Mouse (Mus musculus) heart, embryonic 13.5 days (tissue): ENCODE results near the gene Fes. TPM values are rescaled to one million over a fixed set of nuclear protein-coding genes. Genes with fewer than 3 reads are reported as not detected.
A peak's percentile ranks its signal among the peaks of the same experiment; 100 is the strongest.

ENCODE experiments used
- ATAC-seq: fragments of 200-750 bp; cut with Nextera tagmentation; 2 replicates; pipeline ENCODE4 v1.8.0; 2017; ENCODE audit warnings: moderate TSS enrichment; ENCODE audit not compliant: insufficient number of reproducible peaks, low FRiP score, low TSS enrichment; ENCODE audit errors: extremely low read depth
- H3K27ac ChIP-seq: fragments of 300-500 bp; sonication (generic); replicated peaks from 2 replicates; pipeline ENCODE4 v1.5.1; 2015; ENCODE audit warnings: moderate library complexity, mild to moderate bottlenecking, inconsistent platforms
- H3K27me3 ChIP-seq: fragments of 300-500 bp; sonication (generic); replicated peaks from 2 replicates; pipeline ENCODE4 v1.6.1; 2015; ENCODE audit warnings: mild to moderate bottlenecking, inconsistent platforms
- H3K36me3 ChIP-seq: fragments of 300-500 bp; sonication (generic); 2 replicates; pipeline ENCODE4 v1.6.1; 2015; ENCODE audit warnings: mild to moderate bottlenecking, inconsistent platforms
- H3K4me1 ChIP-seq: fragments of 300-500 bp; sonication (generic); 2 replicates; pipeline ENCODE4 v1.6.1; 2015; ENCODE audit warnings: inconsistent platforms
- H3K4me2 ChIP-seq: fragments of 300-500 bp; sonication (generic); 2 replicates; pipeline ENCODE4 v1.6.1; 2015; ENCODE audit warnings: inconsistent platforms, mild to moderate bottlenecking, moderate library complexity
- H3K4me3 ChIP-seq: fragments of 300-500 bp; sonication (generic); 2 replicates; pipeline ENCODE4 v1.5.1; 2015; ENCODE audit warnings: moderate library complexity, mild to moderate bottlenecking, inconsistent platforms
- H3K9ac ChIP-seq: fragments of 300-500 bp; sonication (generic); 2 replicates; pipeline ENCODE4 v1.6.1; 2015; ENCODE audit warnings: inconsistent platforms, mild to moderate bottlenecking, moderate library complexity
- H3K9me3 ChIP-seq: fragments of 300-500 bp; sonication (generic); 2 replicates; pipeline ENCODE4 v1.6.1; 2016; ENCODE audit warnings: inconsistent platforms
- WGBS: fragments of 180-500 bp; shearing (Covaris S2); methylation state at CpG from one replicate; pipeline ENCODE4 v1.1.7; 2015; ENCODE audit warnings: mixed read lengths; 5-methylcytosine and 5-hydroxymethylcytosine counted together
- polyA plus RNA-seq: library from polyadenylated mRNA; unstranded; fragments of >200 nt; fragmentation: Nextera tagmentation; extraction: Ambion mirVana; gene quantifications from 2 replicates; pipeline ENCODE4 v1.2.1, GENCODE M21; 2015

Gene Fes
- polyA plus RNA-seq, result 10.7 and 10.8 TPM in 2 replicates

DNA sequence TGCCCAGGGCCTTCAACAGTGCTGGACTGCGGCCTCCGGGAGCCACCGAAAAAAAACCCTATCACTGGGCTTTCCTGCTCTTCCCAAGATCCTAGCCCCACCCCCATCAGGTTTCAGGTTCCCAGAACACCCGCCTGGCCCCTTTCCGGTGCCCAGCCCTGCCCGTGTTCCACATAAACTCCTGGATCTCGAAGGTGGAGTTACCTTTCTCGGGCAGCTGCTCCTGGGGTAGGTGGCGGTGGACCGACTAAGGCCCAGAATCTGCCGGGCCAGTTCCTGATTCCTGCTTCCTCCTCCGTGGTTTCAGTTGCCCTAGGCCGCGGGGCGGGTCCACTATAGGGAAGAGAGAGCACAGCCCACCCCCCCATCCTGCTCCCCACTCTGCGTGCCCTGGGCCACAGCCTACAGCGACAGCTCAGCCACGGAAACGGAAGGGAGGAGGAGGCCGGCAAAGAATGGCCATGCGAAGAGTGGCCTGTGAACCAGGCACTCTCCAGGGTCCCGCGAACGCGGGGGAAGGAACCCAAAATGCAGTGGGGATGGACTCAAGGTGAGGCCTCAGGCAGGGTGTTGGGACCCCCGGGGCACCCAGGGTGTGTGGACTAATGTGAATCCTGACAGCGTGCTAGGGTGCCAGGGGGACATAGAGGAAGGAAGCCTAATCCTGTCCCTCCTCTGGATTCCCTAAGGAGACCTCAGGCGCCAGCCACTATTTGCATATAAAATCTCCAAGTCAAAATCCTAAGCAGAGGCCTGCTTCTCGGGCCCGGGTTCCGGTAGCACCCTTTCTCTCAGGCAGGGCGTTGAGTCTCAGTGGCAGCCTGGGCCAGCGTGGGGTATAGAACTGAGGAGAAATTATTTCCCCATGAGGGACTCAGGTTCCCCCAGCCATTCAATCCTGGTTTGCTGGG is at the start of gene Fes:
Fes (minus strand) TSS at position 314 of the 911 bp plus-strand sequence.
- Histone ChIP-seq H3K27ac (peak within 1 kb of the TSS; percentile 82), H3K4me3 (peak within 1 kb of the TSS; percentile 50), H3K9me3 (no peaks in the 10 kb centered on the region), H3K9ac (peak within 1 kb of the TSS; percentile 83), H3K4me1 (peaks cover 27% of the 10 kb centered on the region), H3K36me3 (peaks cover 43% of the 10 kb centered on the region), H3K27me3 (peaks cover 6% of the 10 kb centered on the region; the same call in 1 of the 2 replicates), H3K4me2 (peak within 1 kb of the TSS; percentile 66)
- no peak for ATAC-seq
- 11% methylated on average over 32 of the region's 33 CpGs for WGBS

DNA sequence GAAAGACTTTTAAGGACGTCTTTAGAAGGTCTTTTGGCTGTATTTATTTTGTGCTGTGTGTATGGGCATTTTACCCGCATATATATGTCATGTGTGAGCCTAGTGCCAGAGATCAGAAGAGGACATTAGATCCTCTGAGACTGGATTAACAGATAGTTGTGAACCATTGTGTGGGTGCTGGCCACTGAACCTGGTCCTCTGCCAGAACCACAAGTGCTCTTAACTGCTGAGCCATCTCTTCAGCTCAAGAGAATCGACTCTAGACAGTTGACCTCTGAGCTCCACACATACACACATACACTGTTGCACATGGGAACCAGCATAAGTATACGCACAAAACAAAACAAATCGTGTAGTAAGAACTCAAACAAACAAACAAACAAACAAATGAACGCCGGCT is 48.8 kb upstream of the Fes start:
- Histone ChIP-seq H3K36me3 (no peaks in the 10 kb centered on the region), H3K27me3 (no peaks in the 10 kb centered on the region), H3K9ac (no peak overlapping the region), H3K4me3 (no peak overlapping the region), H3K27ac (no peak overlapping the region), H3K9me3 (no peaks in the 10 kb centered on the region), H3K4me1 (peaks cover 53% of the 10 kb centered on the region), H3K4me2 (no peak overlapping the region)
- no peak for ATAC-seq
- WGBS, result 77% methylated on average over 7 of the region's 7 CpGs

DNA sequence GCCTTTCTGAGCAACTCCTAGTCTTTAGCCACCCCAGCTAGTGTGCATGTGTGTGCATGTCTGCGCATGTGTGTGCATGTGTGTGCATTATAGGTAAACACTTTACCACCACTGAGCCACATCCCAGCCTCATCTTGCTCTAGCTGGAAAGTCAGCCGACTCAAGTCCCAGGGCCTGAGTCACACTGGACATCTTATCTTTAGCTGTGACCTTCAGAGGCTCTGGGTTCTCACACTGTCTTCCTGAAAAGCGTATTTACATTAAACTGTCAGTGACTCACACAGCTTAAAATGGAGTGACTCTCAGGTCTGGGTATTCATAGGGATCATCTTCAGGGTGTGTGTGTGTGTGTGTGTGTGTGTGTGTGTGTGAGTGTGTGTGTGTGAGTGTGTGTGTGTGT is 47.8 kb upstream of the Fes start:
- Histone ChIP-seq H3K27ac (peak overlapping the region; percentile 56; the same call in 1 of the 2 replicates), H3K9me3 (no peaks in the 10 kb centered on the region), H3K4me1 (peaks cover 48% of the 10 kb centered on the region), H3K36me3 (no peaks in the 10 kb centered on the region), H3K9ac (no peak overlapping the region), H3K4me2 (no peak overlapping the region), H3K4me3 (no peak overlapping the region), H3K27me3 (no peaks in the 10 kb centered on the region)
- ATAC-seq, result no peak
- 40% methylated on average over 3 of the region's 3 CpGs for WGBS

DNA sequence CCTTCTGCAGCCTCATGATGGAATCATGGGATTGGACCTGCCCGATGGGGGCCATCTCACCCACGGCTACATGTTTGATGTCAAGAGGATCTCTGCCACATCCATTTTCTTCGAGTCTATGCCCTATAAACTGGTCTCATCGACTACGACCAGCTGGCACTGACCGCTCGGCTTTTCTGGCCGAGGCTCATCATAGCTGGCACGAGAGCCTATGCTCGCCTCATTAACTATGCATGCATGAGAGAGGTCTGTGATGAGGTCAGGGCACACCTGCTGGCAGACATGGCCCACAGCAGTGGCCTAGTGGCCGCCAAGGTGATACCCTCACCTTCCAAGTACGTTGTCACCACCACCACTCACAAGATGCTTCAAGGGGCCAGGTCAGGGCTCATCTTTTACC is 41.9 kb upstream of the Fes start:
- Histone ChIP-seq H3K9me3 (no peaks in the 10 kb centered on the region), H3K4me1 (peaks cover 12% of the 10 kb centered on the region), H3K4me3 (no peak overlapping the region), H3K27ac (no peak overlapping the region), H3K9ac (no peak overlapping the region), H3K4me2 (no peak overlapping the region), H3K27me3 (no peaks in the 10 kb centered on the region), H3K36me3 (no peaks in the 10 kb centered on the region)
- 87% methylated on average over 12 of the region's 12 CpGs for WGBS
- ATAC-seq, result no peak

DNA sequence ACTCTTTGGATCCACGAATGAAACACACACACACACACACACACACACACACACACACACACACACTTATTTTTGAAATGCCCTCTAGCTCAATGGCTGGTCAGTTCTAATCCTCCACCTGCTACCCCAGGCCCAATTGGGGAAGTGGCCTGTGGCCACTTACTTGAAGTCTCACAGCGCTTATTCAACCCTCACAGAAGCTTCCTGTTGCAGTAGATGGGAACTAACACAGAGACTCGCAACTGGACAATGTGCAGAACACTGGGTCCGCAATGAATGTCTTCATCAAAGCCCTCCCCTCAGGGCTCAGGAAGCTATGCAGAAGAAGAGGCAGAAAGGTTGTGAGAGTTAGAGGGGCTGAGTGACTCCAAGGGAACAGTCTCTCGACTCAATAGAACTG is 40.0 kb upstream of the Fes start:
- Histone ChIP-seq H3K4me1 (peaks cover 8% of the 10 kb centered on the region), H3K9ac (no peak overlapping the region), H3K36me3 (no peaks in the 10 kb centered on the region), H3K9me3 (no peaks in the 10 kb centered on the region), H3K27me3 (no peaks in the 10 kb centered on the region), H3K4me3 (no peak overlapping the region), H3K4me2 (no peak overlapping the region), H3K27ac (no peak overlapping the region)
- no peak for ATAC-seq
- 74% methylated on average over 5 of the region's 5 CpGs for WGBS

DNA sequence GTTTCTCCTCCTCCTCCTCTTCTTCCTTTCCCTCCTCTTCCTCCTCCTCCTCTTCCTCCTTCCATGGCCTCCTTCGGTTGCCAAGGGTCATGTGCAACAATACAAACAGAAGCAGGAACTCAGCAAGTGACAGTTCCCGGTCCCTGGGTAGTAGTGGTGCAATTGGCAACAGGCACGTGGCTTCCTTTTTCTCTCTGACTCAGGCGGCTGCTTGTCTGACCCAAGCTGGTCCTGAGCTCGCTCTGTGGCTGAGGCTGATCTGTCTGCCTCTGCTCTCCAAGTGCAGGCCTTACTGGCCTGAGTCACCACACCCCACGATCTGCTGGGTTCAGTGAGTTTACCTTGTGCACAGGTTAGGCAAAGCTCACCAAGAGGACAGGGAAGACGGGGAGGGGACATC is 38.6 kb upstream of the Fes start:
- H3K36me3 ChIP-seq, result no peaks in the 10 kb centered on the region
- H3K9ac ChIP-seq, result no peak overlapping the region
- peak overlapping the region; percentile 20; the same call in 1 of the 2 replicates for H3K27ac ChIP-seq
- no peak overlapping the region for H3K4me2 ChIP-seq
- WGBS, result 74% methylated on average over 7 of the region's 7 CpGs
- H3K4me3 ChIP-seq, result no peak overlapping the region
- peaks cover 13% of the 10 kb centered on the region for H3K4me1 ChIP-seq
- no peaks in the 10 kb centered on the region for H3K27me3 ChIP-seq
- no peak for ATAC-seq
- H3K9me3 ChIP-seq, result no peaks in the 10 kb centered on the region

DNA sequence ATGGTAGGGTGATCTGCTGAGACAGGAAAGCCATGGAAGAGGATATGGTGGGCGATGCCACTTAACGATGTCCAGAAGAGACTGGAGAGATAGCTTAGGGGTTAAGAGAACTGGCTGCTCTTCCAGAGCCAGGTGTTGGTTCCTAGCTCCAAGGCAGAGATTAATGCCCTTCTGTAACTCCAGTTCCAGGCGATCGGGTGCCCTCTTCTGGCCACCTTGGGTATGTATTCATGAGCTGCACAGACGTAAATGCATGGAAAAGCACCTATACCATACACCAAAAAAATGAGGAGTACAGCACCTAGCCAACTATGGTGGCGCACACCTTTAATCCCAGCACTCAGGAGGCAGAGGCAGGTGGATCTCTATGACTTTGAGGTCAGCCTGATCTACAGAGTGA is 37.0 kb upstream of the Fes start:
- no peaks in the 10 kb centered on the region for H3K36me3 ChIP-seq
- no peak overlapping the region for H3K9ac ChIP-seq
- H3K27me3 ChIP-seq, result no peaks in the 10 kb centered on the region
- no peak for ATAC-seq
- H3K9me3 ChIP-seq, result no peaks in the 10 kb centered on the region
- no peak overlapping the region for H3K4me2 ChIP-seq
- no peak overlapping the region for H3K27ac ChIP-seq
- whole genome bisulfite sequencing, result 79% methylated on average over 6 of the region's 6 CpGs
- H3K4me1 ChIP-seq, result peaks cover 19% of the 10 kb centered on the region
- H3K4me3 ChIP-seq, result no peak overlapping the region

DNA sequence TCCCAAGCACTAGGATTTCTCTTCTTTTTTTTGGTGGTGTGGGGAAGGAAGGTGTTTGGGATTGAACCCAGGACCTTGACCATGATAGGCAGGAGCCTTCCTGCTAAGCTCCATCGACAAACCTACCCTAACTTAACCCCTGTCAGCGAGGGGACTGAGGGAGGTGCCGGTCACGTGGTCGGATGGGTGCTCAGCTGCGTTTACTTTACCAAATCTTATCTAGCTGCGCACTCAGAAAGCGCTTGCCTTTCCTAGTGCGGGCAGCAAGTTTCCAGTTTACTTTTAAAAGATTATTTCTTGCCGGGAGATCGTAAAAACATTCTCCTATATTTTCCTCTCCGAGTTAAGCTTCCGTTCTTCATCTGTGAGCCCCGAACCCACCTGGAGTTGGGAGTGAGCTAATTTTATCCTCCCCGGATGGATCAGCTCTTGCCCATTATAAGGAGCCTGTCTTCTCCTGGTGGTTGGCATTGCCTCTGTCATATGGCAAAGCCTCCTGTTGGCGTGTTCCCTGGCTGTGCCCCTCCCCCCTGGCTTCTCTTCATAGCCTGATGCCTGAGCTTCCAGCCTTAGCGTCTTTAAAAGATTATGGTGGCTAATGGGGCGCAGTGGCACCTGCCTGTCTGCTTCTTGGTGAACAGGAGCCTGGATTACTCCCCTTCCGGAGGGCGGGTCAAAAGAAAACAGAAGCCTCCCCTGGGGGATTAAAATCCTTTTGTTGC is 35.2 kb upstream of the Fes start:
- no peak overlapping the region for H3K27ac ChIP-seq
- H3K9me3 ChIP-seq, result no peaks in the 10 kb centered on the region
- peak overlapping the region; percentile 36 for H3K4me3 ChIP-seq
- peak overlapping the region; percentile 67 for H3K4me2 ChIP-seq
- 9% methylated on average over 20 of the region's 20 CpGs for WGBS
- ATAC-seq, result no peak
- no peaks in the 10 kb centered on the region for H3K27me3 ChIP-seq
- no peaks in the 10 kb centered on the region for H3K36me3 ChIP-seq
- peaks cover 22% of the 10 kb centered on the region for H3K4me1 ChIP-seq
- peak overlapping the region; percentile 67 for H3K9ac ChIP-seq

DNA sequence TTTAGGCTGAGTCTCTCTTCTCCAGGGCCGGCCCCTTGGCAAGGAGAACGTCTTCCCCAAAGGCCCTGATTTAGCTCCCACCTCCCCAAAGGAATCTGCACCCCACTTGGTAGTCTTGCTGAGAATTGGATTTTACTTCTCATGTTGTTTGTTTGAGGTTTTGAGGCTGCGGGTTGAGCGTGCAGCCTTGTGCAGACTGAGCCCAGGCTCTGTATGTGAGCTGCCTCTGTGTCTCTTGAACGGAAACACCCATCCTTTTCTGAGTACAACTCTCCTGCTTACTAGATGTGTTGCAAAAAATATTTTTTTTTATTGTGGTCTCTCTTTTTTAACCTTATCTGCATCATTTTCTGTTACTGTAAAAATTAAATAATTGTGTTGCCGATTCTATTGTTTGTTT is 33.8 kb upstream of the Fes start:
- no peak overlapping the region for H3K27ac ChIP-seq
- H3K9me3 ChIP-seq, result no peaks in the 10 kb centered on the region
- H3K36me3 ChIP-seq, result no peaks in the 10 kb centered on the region
- H3K4me2 ChIP-seq, result no peak overlapping the region
- ATAC-seq, result no peak
- no peak overlapping the region for H3K4me3 ChIP-seq
- H3K27me3 ChIP-seq, result no peaks in the 10 kb centered on the region
- WGBS, result 90% methylated on average over 6 of the region's 6 CpGs
- peaks cover 22% of the 10 kb centered on the region for H3K4me1 ChIP-seq
- no peak overlapping the region for H3K9ac ChIP-seq

DNA sequence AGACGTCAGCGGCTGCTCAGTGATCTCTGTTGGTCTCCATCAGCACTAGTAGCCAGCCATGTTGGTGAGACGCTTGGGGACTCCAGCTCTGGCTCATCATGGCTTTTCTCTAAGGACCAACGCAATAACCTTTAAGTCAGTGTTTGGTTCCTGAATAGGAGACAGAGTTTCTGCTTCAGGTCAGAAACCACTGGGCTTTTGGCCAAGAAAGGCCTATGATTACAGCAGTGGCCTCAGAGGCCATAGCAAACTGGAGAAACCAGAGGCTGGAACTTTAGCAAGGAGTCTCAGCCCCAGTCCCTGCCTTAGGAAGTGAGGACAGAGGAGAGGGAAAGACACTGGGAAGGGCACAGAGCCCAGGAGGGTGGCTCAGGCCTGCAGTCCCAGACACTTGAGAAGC is 32.8 kb upstream of the Fes start:
- WGBS, result 74% methylated on average over 4 of the region's 4 CpGs

DNA sequence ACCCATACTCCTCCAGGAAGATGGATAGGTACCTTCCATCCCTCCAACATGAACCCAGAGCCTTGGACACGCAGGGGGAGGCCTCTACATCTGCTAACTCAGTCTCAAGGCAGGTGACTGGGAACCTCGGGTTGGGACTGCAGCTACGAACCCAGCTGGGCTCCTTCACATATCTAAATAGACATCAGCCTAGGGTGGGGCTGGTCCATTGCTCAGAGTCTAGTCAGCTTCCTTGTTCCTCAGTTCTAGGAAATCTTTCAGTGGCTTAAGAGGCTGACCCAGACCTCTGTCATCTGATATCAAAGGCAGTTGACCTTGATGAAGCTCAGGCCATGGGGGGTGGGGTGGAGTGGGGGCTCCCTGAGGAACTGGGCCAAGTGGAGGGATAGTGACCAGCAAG is 31.5 kb upstream of the Fes start:
- H3K4me2 ChIP-seq, result no peak overlapping the region
- H3K9ac ChIP-seq, result no peak overlapping the region
- no peaks in the 10 kb centered on the region for H3K36me3 ChIP-seq
- H3K4me3 ChIP-seq, result no peak overlapping the region
- H3K4me1 ChIP-seq, result peaks cover 24% of the 10 kb centered on the region
- no peaks in the 10 kb centered on the region for H3K27me3 ChIP-seq
- ATAC-seq, result no peak
- no peaks in the 10 kb centered on the region for H3K9me3 ChIP-seq
- H3K27ac ChIP-seq, result no peak overlapping the region
- 61% methylated on average over 3 of the region's 3 CpGs for WGBS

More for the DNA sequence above, 32.8 kb upstream of the Fes start:
- no peak overlapping the region for H3K4me3 ChIP-seq
- no peak overlapping the region for H3K9ac ChIP-seq
- ATAC-seq, result no peak
- no peaks in the 10 kb centered on the region for H3K27me3 ChIP-seq
- H3K36me3 ChIP-seq, result no peaks in the 10 kb centered on the region
- H3K9me3 ChIP-seq, result no peaks in the 10 kb centered on the region
- peaks cover 22% of the 10 kb centered on the region for H3K4me1 ChIP-seq
- peak overlapping the region; percentile 33; the same call in 1 of the 2 replicates for H3K27ac ChIP-seq
- H3K4me2 ChIP-seq, result no peak overlapping the region
